Mouse (Mus musculus) stomach, postnatal 0 days (tissue): ENCODE results near the gene 4931428L18Rik.

Experiments used
- CTCF ChIP-seq: IDR thresholded peaks from 2 replicates; pipeline ENCODE4 v1.5.1; 2016; ENCODE audit warnings: antibody characterized with exemption, low read depth, mild to moderate bottlenecking, moderate library complexity
- EP300 ChIP-seq: optimal IDR thresholded peaks from 2 replicates; pipeline ENCODE3; 2016; ENCODE audit warnings: antibody characterized with exemption

GRCm38 (mm10) chr1:31150546-31150945 lies 71.9 kb downstream of the 4931428L18Rik start:
- TF ChIP-seq CTCF = no peak
- no peak for TF ChIP-seq EP300
